Mouse (Mus musculus): ENCODE results near the gene 4933421I07Rik. TPM values are rescaled to one million over a fixed set of nuclear protein-coding genes. Genes with fewer than 3 reads are reported as not detected.

4933421I07Rik gene
- not detected in 2 replicates for polyA plus RNA-seq (2012; rRNA removed)

GRCm38 (mm10) chr7:42447850-42448249 lies at the start of gene 4933421I07Rik:
TSS of gene 4933421I07Rik (minus strand) at chr7:42448120.

Other genes with a start within 250 kb of the 4933421I07Rik start
- not detected in 2 replicates for gene Vmn2r61, start 188.1 kb downstream of the 4933421I07Rik start, polyA plus RNA-seq (2012; rRNA removed)
- 3.7 and 7.3 TPM in 2 replicates for gene Zfp141, start 57.6 kb upstream of the 4933421I07Rik start, polyA plus RNA-seq (2012; rRNA removed)
- gene Gm21028, start 130.5 kb upstream of the 4933421I07Rik start, polyA plus RNA-seq (2012; rRNA removed), result not detected in 2 replicates
- not detected in 2 replicates for gene Zfp977, start 144.4 kb upstream of the 4933421I07Rik start, polyA plus RNA-seq (2012; rRNA removed)
- gene Zfp976, start 194.5 kb upstream of the 4933421I07Rik start, polyA plus RNA-seq (2012; rRNA removed), result 0.25 and 0.32 TPM in 2 replicates
- 0.25 and 0.31 TPM in 2 replicates for gene Zfp975, start 244.6 kb upstream of the 4933421I07Rik start, polyA plus RNA-seq (2012; rRNA removed)